Mouse (Mus musculus): ENCODE data around the gene Arhgef33. TPM values are rescaled to one million over a fixed set of nuclear protein-coding genes. Genes with fewer than 3 reads are reported as not detected.
"Not testable (repeated sequence)": the region's sequence is repeated elsewhere in the genome, so short reads cannot be mapped to it uniquely, and the experiment has no call there.

Gene Arhgef33
- total RNA-seq, 2 experiments from 2014 or later = 3.1 to 3.9 TPM

GRCm38 (mm10) chr17:80325456-80325855, 18.2 kb downstream of the Arhgef33 start:
- intact Hi-C loops (cut with DNase I) = loop anchor here (5.0 kb wide), 1 partner anchor 33 kb away; the partner anchor contains the start of genes Dhx57 and Morn2
- no peak for DNase-seq (ENCODE audit: extremely low spot score in 1 of 2, low spot score in 2 of 2)

DNA sequence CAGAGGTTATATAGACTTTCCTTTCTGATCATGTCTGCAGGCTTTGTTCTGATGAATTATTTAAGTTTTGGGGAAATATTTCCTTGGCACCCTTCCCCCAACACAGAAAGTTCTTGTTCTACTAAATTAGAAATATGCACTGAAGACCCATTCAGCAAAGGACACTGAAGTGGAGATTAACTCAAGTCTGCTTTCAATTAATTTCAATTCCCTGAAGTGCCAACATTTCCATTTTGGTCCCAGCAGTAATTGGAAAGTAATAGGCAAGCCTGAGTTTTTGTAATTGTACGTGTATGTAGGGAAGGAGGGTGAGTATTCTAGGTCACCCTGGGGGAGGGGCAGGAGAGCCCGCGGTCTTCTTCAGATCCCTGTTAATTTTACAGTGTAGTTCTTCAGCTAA, 19.2 kb downstream of the Arhgef33 start:
- DNase-seq (ENCODE audit: extremely low spot score in 1 of 2, low spot score in 2 of 2) = no peak
- intact Hi-C loops (cut with DNase I) = loop anchor here (5.0 kb wide), 1 partner anchor 34 kb away; the partner anchor contains the start of genes Dhx57 and Morn2

GRCm38 (mm10) chr17:80332386-80332785, 25.2 kb downstream of the Arhgef33 start:
- peak in 1 of 2 experiments; percentile 9 for DNase-seq (ENCODE audit: extremely low spot score in 1 of 2, low spot score in 2 of 2)
- intact Hi-C loops (cut with DNase I) = no loop called here

GRCm38 (mm10) chr17:80345277-80345676, 38.1 kb downstream of the Arhgef33 start:
- intact Hi-C loops (cut with DNase I) = no loop called here
- no peak for DNase-seq (ENCODE audit: extremely low spot score in 1 of 2, low spot score in 2 of 2)

GRCm38 (mm10) chr17:80346591-80347125, 39.5 kb downstream of the Arhgef33 start:
- DNase-seq (ENCODE audit: extremely low spot score in 1 of 2, low spot score in 2 of 2) = no peak
- intact Hi-C loops (cut with DNase I) = no loop called here

DNA sequence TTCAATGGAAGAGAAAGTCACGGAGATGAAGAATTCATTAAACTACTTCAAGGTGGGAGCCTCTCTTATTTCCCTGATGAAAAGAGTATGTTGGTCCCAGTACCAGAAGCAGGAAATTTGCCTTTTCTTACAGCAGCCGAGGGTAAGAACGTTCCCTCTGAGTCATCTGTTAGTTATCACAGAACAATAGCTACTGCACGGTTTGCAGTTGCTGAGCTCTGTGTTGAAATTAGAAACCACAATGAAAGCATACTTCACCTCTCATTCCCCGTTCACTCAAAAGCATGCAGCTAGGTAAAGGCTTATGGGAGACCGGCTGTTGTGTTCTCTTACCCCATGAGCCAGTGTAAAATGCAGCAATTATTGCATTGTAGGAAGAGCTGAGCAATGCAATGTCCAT, 40.0 kb downstream of the Arhgef33 start:
- intact Hi-C loops (cut with DNase I) = no loop called here
- DNase-seq (ENCODE audit: extremely low spot score in 1 of 2, low spot score in 2 of 2) = no peak

DNA sequence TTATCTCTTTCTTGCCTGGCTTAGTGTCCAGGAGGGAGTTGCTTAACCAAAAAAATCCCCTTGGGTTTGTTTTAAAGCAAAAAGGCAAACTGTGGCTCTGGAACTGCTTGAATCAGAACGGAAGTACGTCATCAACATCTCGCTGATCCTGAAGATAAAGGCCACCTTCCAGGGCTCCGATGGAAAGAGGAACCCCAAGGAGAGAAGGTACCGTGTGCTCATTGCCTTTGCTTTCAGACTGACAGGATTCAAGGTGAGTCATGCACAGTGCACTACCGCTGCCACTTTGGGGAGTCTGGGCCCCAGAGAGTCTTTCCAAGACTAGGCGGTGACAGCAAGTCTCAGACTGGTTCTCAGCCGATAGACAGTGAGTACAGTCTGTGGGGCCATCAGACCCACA, 53.0 kb downstream of the Arhgef33 start:
- no peak for DNase-seq (ENCODE audit: extremely low spot score in 1 of 2, low spot score in 2 of 2)
- intact Hi-C loops (cut with DNase I) = no loop called here

GRCm38 (mm10) chr17:80367276-80367675, 60.1 kb downstream of the Arhgef33 start:
- intact Hi-C loops (cut with DNase I) = no loop called here
- DNase-seq (ENCODE audit: extremely low spot score in 1 of 2, low spot score in 2 of 2) = peak in 1 of 2 experiments; percentile 32

GRCm38 (mm10) chr17:80368606-80369005, 61.4 kb downstream of the Arhgef33 start:
- intact Hi-C loops (cut with DNase I) = no loop called here
- DNase-seq (ENCODE audit: extremely low spot score in 1 of 2, low spot score in 2 of 2) = no peak

GRCm38 (mm10) chr17:80372989-80373725, 66.0 kb downstream of the Arhgef33 start, which contains the start of gene Gm10190:
Gene Gm10190, minus strand, starts transcription at chr17:80373541.
- intact Hi-C loops (cut with DNase I) = no loop called here
- DNase-seq (ENCODE audit: extremely low spot score in 1 of 2, low spot score in 2 of 2) = peak; percentile 85 to 95

DNA sequence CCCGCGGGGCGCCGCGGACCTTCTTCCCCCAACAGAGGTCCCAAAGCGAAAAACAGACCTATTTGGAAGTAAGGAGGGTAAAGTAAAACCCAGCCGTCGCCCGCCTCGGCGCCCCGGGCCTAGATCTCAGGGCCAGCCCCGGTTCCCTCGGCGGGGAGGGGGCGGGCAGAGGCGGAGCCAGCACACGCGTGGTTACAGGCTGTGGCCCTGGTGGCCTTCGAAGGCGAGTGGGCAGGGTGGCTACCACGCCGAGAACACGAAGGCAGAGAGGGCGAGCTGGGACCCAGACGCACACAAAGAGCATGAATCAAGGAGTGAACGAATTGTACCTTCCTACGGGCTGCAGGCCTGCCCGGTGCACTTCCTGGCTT, 66.5 kb downstream of the Arhgef33 start:
- DNase-seq (ENCODE audit: extremely low spot score in 1 of 2, low spot score in 2 of 2) = peak in 1 of 2 experiments; percentile 20
- intact Hi-C loops (cut with DNase I) = no loop called here

- intact Hi-C loops (cut with DNase I); DNase-seq (ENCODE audit: extremely low spot score in 1 of 2, low spot score in 2 of 2): not testable (repeated sequence)
These were observed 71.2 kb downstream of the Arhgef33 start for GRCm38 (mm10) chr17:80378386-80378785.

DNA sequence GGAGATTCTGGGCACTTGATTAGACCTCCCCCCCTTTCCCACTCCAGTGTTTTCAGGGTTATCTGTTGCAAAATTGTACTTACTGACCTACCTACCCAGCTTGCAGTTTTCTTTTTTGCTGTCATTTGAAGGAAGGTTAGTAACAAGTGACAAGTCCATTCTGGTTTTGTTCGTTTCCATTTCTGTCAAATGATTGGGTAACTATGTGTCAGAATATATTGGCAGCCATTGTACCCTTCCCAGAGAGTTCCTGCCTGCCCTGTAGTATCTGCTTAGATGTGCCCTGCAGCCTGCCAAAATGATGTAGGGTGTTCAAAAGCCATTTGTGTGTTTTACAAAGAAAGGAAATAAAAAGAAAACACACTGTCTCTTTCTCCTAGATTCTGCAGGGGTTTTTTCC, 78.5 kb downstream of the Arhgef33 start:
- intact Hi-C loops (cut with DNase I) = no loop called here
- DNase-seq (ENCODE audit: extremely low spot score in 1 of 2, low spot score in 2 of 2) = no peak

GRCm38 (mm10) chr17:80390024-80390423, 82.8 kb downstream of the Arhgef33 start:
- intact Hi-C loops (cut with DNase I) = no loop called here
- DNase-seq (ENCODE audit: extremely low spot score in 1 of 2, low spot score in 2 of 2) = no peak

DNA sequence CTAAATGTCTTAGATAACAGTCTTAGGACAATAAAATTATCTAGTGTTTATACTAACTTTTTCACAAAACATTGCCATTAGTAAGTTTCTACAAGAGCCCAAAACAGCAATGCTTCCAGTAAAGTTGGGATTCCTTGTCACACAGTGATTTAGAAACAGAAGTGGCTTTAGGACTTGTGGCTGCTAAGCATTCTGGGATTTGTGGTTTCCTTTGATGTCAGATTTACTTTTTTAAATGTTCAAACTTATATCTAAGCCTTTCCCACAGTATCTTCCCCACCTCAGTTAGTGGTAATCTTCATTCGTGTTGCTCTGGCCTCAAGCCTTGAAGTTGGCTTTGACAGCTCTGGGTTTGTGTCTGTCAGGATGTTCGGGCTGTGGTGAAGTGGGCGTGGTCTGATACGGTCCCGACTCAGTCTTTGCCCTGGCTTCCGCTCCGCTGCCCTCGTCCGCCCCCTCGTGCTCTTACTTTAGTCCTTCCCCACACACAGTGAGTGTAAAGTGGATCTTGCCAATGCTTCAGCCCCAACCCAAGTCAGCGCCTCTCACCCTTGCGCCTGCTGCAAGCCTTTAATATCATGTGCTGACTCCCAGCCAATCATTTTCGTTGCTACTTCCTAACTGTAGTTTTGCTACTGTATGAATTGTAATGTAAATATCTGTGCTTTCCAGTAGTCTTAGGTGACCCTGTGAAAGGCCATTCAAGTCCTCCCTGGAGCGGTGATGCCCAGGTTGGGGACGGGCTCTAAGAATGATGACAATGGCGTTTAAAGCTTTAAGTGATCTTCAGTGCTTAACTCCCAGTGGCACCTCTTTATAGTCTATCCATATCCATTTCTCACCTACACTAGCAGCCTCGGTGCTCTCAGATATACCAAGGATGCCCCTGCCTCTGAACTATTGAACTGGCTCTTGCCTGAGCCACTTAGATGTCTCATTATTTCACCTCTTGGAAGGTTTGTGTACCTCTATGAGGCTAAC, 84.5 kb downstream of the Arhgef33 start:
- peak in 1 of 2 experiments; percentile 66 for DNase-seq (ENCODE audit: extremely low spot score in 1 of 2, low spot score in 2 of 2)
- intact Hi-C loops (cut with DNase I) = no loop called here

GRCm38 (mm10) chr17:80398243-80398642, 91.0 kb downstream of the Arhgef33 start:
- DNase-seq (ENCODE audit: extremely low spot score in 1 of 2, low spot score in 2 of 2) = no peak
- intact Hi-C loops (cut with DNase I) = no loop called here

DNA sequence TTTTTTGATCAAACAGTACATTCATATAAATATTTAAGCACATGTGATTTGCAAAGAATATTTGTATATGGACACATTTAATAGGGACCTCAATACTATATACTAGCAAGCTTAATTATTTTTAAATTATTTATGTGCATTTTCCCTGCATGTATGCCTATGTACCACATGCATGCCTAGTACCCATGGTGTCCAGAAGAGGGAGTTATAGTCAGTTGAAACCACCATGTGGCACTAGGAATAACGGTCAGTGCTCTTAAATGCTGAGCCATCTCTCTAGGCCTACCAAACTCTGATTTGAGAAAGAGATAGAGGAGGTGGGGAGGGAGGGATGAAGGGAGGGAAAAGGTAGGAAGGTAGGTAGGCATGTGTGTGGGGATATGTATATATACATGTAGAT, 104.0 kb downstream of the Arhgef33 start:
- intact Hi-C loops (cut with DNase I) = loop anchor here (10.0 kb wide), 1 partner anchor 136 kb away; no protein-coding TSS in a partner anchor
- no peak for DNase-seq (ENCODE audit: extremely low spot score in 1 of 2, low spot score in 2 of 2)

GRCm38 (mm10) chr17:80418572-80419210, 111.5 kb downstream of the Arhgef33 start:
- intact Hi-C loops (cut with DNase I) = loop anchor here (10.0 kb wide), 1 partner anchor 144 kb away; no protein-coding TSS in a partner anchor

DNA sequence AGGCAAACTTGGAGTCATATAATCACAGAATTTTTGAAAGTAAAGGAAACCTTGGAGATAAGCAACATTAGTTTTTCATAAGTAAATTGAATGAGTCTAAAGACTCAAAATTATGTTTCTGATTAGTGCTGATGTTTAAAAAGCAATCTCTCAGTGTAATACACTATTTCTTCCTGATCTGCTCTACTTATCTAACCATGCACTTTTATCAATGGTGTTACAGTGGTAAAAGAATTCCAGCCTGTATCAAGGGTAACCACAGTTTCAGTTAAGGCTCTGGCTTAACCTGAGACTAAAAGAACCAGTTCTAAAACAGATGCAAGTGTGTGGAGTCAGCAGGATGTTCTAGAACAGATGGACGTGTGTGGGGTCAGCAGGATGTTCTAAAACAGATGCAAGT, 113.8 kb downstream of the Arhgef33 start:
- intact Hi-C loops (cut with DNase I) = no loop called here
- no peak for DNase-seq (ENCODE audit: extremely low spot score in 1 of 2, low spot score in 2 of 2)

More at GRCm38 (mm10) chr17:80418572-80419210, 111.5 kb downstream of the Arhgef33 start:
- no peak for DNase-seq (ENCODE audit: extremely low spot score in 1 of 2, low spot score in 2 of 2)
